Mouse (Mus musculus) ovary, postnatal 36 days (tissue): Measurements from ENCODE around the gene Isy1.
A peak's percentile ranks its signal among the peaks of the same experiment; 100 is the strongest.

Experiments
- DNase-seq: peaks from one replicate; pipeline ENCODE4 v3.0.0; 2022; ENCODE audit warnings: low spot score, mixed read lengths

Isy1 gene

GRCm38 (mm10) chr6:87850155-87850899, 11.7 kb upstream of the Isy1 start:
- DNase-seq: peak; percentile 65

- no peak for DNase-seq
Measured at GRCm38 (mm10) chr6:87849780-87850154, 11.2 kb upstream of the Isy1 start.

GRCm38 (mm10) chr6:87846813-87847212, 8.2 kb upstream of the Isy1 start:
- no peak for DNase-seq

DNA sequence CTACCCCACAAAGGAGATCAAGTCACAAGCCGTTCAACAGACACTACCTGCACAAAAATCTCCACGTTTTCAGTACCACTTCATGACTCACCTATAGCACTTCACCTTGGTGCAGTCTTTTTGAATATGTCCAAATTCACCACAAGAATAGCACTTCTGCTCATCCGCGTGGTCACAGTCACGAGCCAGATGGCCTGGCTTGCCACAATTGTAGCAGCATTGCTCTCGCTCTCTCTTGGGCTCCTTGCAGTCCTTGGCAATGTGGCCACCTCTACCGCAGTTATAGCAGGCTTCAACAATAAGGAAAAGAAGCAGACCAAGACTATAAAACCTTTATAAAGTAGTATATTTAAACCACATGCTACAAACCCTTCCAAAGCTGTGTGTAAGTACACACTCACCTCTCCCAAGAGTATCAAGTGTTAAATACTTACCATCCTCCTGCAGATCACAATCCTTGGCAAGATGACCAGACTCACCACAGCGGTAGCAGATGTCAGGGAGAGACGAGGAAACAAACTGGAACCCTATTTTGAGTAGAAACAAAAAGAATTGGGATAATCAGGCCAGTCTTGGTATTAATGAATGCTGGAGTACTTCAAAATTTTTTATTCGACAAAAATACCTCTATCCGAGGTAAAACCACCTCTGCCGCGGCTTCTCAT, 6.6 kb upstream of the Isy1 start:
- no peak for DNase-seq

- DNase-seq: no peak
Measured at GRCm38 (mm10) chr6:87842254-87842653, 3.7 kb upstream of the Isy1 start.

- no peak for DNase-seq
Measured at GRCm38 (mm10) chr6:87841635-87842034, 3.0 kb upstream of the Isy1 start.

GRCm38 (mm10) chr6:87839797-87840341, 1.3 kb upstream of the Isy1 start:
- no peak for DNase-seq

GRCm38 (mm10) chr6:87835695-87836094, 2.9 kb downstream of the Isy1 start, which contains the start of gene Gm45140:
Gm45140 (minus strand) TSS chr6:87835795.
- DNase-seq: no peak

- DNase-seq: no peak
Measured at GRCm38 (mm10) chr6:87820366-87820765, 18.2 kb downstream of the Isy1 start.

- DNase-seq: no peak
Measured at GRCm38 (mm10) chr6:87814486-87814885, 24.1 kb downstream of the Isy1 start.

DNA sequence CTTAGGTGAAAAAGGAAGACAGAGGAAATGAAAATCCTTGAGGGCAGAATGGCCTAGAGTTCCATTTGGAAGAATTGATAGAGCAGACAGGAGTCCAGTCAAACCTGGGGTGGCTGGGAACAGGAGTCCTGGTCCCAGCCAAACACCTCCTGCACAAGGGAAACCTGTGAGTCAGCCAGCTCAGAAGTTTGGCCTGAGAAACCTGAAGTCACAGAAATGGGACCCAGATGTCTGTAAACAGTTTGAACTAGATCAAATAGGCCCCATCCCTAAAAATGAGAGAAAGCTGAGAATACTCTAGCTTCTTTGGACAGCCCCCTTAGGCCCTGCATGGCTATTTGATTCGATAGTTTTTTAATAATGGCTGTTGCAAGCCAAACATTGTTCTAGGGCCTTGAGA, 25.9 kb downstream of the Isy1 start:
- no peak for DNase-seq

DNA sequence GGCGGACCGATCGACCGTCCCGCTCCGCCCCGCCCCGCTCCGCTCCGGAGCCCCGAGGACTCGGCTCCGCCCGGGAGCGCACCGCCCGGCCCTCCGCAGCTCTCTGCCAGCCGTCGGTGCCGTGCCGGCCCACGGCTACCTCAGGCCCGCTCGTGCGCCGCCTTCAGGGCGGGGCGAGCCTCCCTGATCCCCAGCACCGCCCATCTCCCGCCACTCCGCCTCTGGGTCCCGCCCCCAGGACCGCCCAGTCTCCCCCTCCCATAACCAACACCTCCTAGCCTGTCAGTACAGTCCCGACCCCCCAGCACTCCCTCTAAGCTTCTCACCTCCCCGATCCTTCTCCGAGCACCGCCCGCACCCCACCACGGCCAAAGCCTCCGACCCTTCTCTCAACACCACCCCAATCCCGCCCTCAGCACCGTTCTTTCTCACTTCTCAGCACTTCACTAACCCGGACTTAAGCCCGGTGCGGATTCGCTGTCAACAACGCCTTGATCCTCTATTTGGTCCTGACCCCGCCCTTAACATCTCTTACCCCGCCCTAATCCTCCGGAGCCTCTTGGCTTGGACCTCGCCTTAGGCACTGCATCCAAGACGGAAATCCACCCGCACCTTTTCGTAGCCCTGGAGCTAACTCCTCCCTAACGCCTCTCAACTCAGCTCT, 26.8 kb downstream of the Isy1 start, which contains the start of gene Rab43:
TSS of gene Rab43 (minus strand) at position 490 of the 664 bp plus-strand sequence.
- DNase-seq: peak; percentile 96

DNA sequence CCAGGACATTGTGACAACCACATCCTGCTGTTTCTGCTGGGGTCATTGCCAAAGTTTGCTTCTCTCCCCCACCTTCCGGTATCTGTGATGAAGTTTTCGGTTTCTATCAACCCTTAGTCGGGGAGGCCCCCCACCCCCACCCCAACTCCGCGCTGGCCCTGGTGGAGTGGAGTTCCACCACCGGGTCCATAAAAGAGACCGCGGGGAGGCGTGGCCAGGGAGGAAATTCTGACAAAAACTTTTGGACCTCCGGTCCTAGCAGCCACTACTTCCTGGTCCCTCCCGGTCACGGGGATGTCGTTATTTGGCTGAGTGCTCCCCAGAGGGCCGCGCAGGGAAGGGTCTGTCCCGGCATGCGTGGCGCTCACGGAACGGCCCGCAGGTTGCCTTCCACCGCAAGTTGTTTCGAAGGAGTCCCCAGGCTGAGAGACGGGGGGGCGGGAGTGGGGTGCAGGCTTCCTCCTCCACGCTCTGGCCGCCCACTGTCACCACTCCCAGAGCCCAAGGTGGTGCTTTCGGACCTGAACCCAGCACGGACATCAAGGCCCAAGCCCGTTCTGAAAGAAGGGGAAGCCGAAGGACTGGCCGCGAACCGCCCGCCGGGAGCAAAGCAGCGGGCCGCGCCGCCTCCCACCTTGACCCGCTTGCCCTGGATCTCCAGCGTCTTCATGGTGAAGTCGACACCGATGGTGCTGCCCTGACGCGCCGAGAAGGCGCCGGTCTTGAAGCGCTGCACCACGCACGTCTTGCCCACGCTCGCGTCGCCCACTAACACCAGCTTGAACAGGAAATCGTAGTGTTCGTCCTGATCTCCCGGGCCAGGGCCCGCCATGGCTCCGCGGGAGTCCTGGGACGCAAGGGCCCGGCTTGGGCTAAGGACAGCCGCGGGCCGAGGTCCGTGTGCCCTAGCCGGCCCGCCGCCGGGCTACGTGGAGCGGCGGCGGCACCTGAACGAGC, 27.6 kb downstream of the Isy1 start:
- DNase-seq: peak; percentile 60

GRCm38 (mm10) chr6:87810311-87810710, 28.3 kb downstream of the Isy1 start:
- DNase-seq: no peak

DNA sequence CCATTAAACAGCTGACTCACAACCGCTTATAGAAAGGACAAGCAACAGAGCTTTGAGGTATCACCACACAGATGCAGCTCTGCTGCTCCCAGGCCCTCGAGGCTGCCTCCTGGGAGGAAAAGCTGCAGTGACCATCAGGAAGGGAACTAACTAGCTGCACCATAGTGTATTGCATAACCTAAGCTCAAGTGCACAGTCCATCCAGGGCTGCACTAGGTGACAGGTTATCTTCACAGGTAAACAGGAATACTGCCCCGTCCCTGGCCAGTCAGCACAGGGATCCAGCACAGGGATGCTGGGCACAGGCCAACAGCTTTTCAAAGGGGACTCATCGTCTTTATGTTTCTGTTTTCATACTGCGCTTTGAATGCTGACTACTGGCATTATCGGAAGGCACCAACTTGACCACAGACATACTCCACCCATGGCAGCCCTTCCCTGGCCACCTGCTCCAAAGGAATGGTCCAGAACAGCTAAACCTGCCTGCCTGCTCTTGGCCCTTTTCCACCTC, 28.9 kb downstream of the Isy1 start:
- DNase-seq: no peak

- no peak for DNase-seq
Measured at GRCm38 (mm10) chr6:87809144-87809543, 29.5 kb downstream of the Isy1 start.

DNA sequence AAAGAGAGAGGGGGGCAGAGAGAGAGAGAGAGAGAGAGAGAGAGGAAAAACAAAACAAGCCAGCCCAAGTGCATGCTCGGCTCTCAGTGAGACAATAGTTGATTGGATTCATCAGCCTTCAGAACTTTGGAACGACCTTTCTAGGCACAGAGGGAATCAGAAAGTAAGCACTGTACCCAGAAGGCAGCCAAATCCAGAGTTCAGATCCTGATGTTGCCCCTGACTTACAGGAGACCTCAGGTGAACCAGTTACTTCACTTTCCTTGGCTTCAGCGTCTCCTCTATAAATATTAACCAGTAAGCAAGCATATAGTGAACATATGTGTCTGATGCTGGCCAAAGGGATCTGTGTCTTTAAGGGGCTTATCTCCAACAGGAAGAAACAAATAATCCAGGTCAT, 30.1 kb downstream of the Isy1 start:
- no peak for DNase-seq

DNA sequence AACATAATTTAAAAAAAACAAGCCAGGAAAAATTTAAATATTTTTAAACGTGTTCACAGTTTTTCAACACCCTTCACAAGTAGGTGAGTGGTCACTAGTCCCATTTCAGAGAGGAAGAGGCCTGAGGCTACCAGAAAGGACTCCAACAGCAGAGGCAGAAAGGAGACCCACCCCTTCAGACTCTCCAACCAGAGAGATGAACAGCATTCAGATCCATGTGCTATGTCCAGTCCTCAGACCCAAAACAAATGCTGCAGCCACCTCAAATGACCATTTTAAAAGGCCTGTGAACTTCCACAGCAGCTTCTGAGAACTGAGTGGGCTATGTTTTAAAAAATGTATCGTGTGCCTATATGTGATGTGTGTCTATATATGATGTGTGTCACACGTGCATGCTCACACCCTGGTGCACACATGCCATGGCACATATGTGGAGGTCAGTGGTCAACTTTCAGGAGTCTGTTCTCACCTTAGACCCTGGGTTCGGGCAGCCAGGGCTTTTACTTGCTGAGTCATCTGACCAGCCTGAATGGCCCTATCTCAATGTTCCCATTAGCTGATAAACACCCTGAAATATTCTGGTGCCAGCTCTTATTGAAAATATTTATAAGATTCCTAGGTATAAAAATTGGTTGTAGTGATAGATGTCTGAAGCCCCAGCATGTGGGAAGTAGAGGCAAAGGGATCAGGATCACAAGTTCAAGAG, 30.7 kb downstream of the Isy1 start:
- DNase-seq: no peak

DNA sequence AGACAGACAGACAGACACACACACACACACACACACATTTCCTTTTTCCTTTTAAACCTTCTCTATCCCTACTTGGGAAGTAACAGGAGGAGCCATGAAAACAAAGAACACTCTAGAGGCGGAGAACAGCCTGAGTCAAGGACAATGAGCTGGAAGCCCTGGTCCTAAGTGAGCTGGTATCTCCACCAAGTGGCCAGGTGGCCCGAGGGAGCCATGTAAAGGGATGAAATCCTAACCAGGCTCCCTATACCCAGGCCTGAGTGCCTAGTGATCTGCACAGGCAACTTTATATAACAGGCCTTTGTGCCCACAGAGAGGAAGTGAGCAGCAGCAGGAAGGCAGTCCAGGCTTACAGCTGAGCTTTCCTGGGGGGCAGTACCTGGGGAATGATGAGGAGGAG, 31.7 kb downstream of the Isy1 start:
- DNase-seq: peak; percentile 25

- DNase-seq: no peak
Measured at GRCm38 (mm10) chr6:87806028-87806427, 32.6 kb downstream of the Isy1 start.

DNA sequence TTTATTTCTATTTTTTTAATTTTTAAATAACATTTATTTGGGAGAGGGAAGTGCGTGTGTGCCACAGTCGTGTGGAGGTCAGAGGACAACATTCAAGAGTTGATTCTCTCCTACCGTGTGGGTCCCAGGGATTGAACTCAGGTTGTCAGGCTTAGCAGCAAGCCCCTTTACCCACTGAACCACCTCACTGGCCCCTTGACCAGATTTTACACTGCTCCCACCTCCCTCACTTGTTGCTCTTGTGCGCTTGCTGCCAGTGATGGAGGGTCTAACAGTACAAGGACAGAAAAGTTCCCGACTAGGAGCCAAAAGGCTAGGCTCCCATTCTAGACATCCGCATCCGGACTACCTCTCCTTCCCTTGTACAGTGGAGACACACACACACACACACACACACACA, 33.1 kb downstream of the Isy1 start:
- no peak for DNase-seq
